In the genomic region with DNA sequence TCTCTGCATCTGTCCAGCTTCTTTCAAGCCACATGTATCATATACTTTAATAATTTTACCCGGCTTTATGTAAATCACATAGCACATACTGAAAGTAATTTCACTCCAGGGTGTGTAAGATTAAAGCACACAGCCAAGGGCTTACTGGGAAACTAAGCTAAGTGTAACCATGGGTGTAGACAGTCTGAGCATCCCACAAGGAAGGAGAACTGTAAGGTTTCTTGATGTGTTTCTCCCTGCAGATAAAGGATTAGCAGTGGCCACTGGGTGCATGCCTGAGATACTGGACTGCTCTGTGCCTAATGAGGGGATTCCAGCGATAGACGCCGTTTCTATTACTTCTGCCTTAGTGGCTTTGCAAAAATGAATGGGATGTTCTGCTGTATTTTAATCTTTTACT, we compare ENCODE assay signal across 18 mouse cellular contexts.
"Had no signal": no experiment of that assay in that cellular context is flagged by ENCODE, and none has a peak within 500 bp of the region (broad histone marks: within the 10 kb centered on the region; RNA-seq: fewer than 3 reads in every experiment).

No protein-coding gene starts in this region.

- H3K9me3 ChIP-seq: liver, embryonic 13.5 days; liver, embryonic 15.5 days; lung, embryonic 15.5 days; megakaryocyte, embryonic 14.5 days; midbrain, embryonic 12.5 days; neural tube, embryonic 12.5 days; stomach, embryonic 15.5 days had no signal

- DNase-seq: liver, embryonic 13.5 days; liver, postnatal 0 days; lung, adult 2 months; lung, postnatal 14 days; lung, postnatal 36 days; right cerebral cortex, postnatal 14 days; thymus, adult 2 months; thymus, postnatal 25 days; thymus, postnatal 4 days had no signal

- H3K36me3 ChIP-seq: liver, embryonic 13.5 days; liver, embryonic 15.5 days; lung, embryonic 15.5 days; midbrain, embryonic 12.5 days; neural tube, embryonic 12.5 days; stomach, embryonic 15.5 days had no signal

- H3K4me2 ChIP-seq: liver, embryonic 11.5 days; liver, embryonic 13.5 days; liver, embryonic 15.5 days; lung, embryonic 15.5 days; midbrain, embryonic 12.5 days; neural tube, embryonic 12.5 days; stomach, embryonic 15.5 days had no signal

- H3K4me1 ChIP-seq: liver, embryonic 13.5 days; liver, embryonic 15.5 days; lung, embryonic 15.5 days; megakaryocyte, embryonic 14.5 days; midbrain, embryonic 12.5 days; neural tube, embryonic 12.5 days; stomach, embryonic 15.5 days had no signal

- H3K4me3 ChIP-seq: liver, embryonic 13.5 days; liver, embryonic 15.5 days; lung, embryonic 15.5 days; megakaryocyte, embryonic 14.5 days; midbrain, embryonic 12.5 days; neural tube, embryonic 12.5 days; stomach, embryonic 15.5 days had no signal

- H3K27me3 ChIP-seq: liver, embryonic 13.5 days; liver, embryonic 15.5 days; lung, embryonic 15.5 days; megakaryocyte, embryonic 14.5 days; midbrain, embryonic 12.5 days; neural tube, embryonic 12.5 days; stomach, embryonic 15.5 days had no signal

- ATAC-seq: liver, postnatal 0 days; lung, postnatal 0 days had no signal

- H3K27ac ChIP-seq: liver, embryonic 13.5 days; liver, embryonic 15.5 days; lung, embryonic 15.5 days; macrophage; midbrain, embryonic 12.5 days; neural tube, embryonic 12.5 days; stomach, embryonic 15.5 days had no signal

- H3K9ac ChIP-seq: liver, embryonic 13.5 days; liver, embryonic 15.5 days; liver, postnatal 0 days; lung, embryonic 15.5 days; midbrain, embryonic 12.5 days; neural tube, embryonic 12.5 days; stomach, embryonic 15.5 days had no signal
